Mouse (Mus musculus) stomach, postnatal 0 days (tissue): ENCODE measurements around the gene Fam71f1.

Experiments
- CTCF ChIP-seq: IDR thresholded peaks from 2 replicates; pipeline ENCODE4 v1.5.1; 2016; ENCODE audit warnings: antibody characterized with exemption, low read depth, mild to moderate bottlenecking, moderate library complexity
- EP300 ChIP-seq: optimal IDR thresholded peaks from 2 replicates; pipeline ENCODE3; 2016; ENCODE audit warnings: antibody characterized with exemption

DNA sequence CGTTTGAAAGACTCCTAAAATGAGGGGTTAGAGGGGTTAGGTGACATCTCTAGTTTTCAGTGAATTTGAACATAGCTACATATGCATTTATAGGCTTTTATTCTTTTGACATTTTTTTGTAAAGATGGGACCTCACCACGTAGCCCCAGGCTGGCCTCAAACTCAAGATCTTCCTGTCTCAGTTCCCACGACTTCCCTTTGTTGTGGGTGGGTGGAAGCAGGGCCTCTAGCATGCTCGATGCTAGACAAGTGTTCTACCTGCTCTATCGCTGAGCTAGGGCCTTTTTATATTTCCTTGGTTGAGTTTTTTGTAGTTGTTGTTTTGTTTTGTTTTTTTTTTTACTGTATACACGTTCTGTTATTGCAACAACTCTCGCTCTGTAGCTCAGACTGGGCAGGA, 32.1 kb upstream of the Fam71f1 start:
- TF ChIP-seq CTCF (no peak), EP300 (no peak)
